Mouse (Mus musculus): ENCODE results near the gene Tesc. TPM values are rescaled to one million over a fixed set of nuclear protein-coding genes. Genes with fewer than 3 reads are reported as not detected.

Tesc gene
- polyA plus RNA-seq, 1 experiment from 2014 or later: 12.1 TPM

DNA sequence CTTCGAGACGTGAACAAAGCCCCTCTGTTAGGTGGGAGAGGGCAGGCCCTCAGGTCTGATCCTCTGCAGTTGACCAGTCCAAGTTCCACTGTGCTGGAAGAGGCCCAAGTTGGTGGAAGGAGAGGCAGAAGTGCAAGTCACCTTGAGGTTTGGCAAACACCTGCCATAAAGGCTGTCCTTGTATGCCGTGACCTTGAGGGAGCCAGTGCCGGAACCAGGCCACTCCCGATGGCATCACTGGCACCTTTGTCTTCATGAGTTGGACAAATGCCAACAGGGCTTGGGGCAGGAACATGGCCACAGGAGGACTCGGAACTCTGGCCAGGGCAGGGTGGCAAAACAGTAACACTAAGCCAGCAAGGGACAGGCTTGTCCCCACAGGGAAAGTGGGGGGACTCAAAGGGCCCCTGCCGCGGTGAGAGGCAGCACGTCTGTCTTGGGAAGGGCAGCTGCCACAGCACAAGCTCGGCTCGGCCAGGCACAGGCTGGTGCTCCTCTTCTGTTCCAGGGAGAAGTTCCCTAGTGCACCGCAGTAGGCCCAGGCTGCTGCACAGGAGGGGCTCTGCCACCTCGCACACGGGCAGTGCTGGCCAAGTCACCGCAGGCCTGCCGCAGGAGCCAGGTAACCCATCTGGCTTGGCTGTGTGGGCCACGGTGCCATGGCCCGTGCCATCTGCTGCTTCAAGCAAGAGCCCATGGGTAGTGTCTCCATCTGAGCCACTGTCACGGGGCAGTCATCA lies 38.1 kb downstream of the Tesc start:
- no peak for ATAC-seq (ENCODE audit: low read depth)
- WGBS: 85% methylated on average over 19 of the region's 19 CpGs
- no peaks in the 10 kb centered on the region for H3K4me1 ChIP-seq (ENCODE audit: control insufficient read depth, insufficient read depth, low read length)
- no peak for DNase-seq (ENCODE audit: low spot score)
- no peak overlapping the region for H3K4me2 ChIP-seq (ENCODE audit: low read depth, low read length)
- H3K9me3 ChIP-seq (ENCODE audit: control insufficient read depth, low read length): no peaks in the 10 kb centered on the region
- H3K36me3 ChIP-seq (ENCODE audit: control insufficient read depth, insufficient read depth, low read length): peaks cover 44% of the 10 kb centered on the region
- no peaks in the 10 kb centered on the region for H3K27me3 ChIP-seq (replicated peaks; ENCODE audit: control insufficient read depth, insufficient read depth, low read length)
- no peak overlapping the region for H3K27ac ChIP-seq (replicated peaks; ENCODE audit: low read depth, low read length)
- H3K9ac ChIP-seq (ENCODE audit: low read depth, low read length): no peak overlapping the region
- H3K4me3 ChIP-seq (ENCODE audit: low read depth, low read length): no peak overlapping the region

DNA sequence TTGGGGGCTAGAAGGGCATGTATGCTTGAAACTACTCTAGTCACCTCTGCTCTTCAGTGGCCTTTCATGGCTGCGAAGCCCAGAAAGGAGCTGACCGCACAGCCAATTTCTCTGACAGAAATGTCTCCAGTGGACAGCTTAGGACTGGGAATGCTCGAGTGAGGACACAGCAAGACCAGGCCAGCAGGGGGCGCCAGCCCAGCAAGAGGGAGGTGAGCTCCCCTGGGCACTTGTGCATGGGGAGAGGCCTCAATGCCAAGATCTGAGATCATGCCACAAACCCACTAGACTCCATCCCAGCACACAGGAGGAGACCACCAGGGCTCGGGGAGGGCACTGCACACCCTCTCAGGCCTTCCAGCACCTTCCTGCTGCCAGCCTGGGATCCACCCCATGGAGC lies 39.3 kb downstream of the Tesc start:
- Histone ChIP-seq H3K36me3 (ENCODE audit: control insufficient read depth, insufficient read depth, low read length) (peaks cover 47% of the 10 kb centered on the region), H3K27ac (replicated peaks; ENCODE audit: low read depth, low read length) (no peak overlapping the region), H3K4me3 (ENCODE audit: low read depth, low read length) (no peak overlapping the region), H3K27me3 (replicated peaks; ENCODE audit: control insufficient read depth, insufficient read depth, low read length) (no peaks in the 10 kb centered on the region), H3K9me3 (ENCODE audit: control insufficient read depth, low read length) (no peaks in the 10 kb centered on the region), H3K4me2 (ENCODE audit: low read depth, low read length) (no peak overlapping the region), H3K9ac (ENCODE audit: low read depth, low read length) (no peak overlapping the region), H3K4me1 (ENCODE audit: control insufficient read depth, insufficient read depth, low read length) (no peaks in the 10 kb centered on the region)
- ATAC-seq (ENCODE audit: low read depth) (no peak), DNase-seq (ENCODE audit: low spot score) (no peak)
- 72% methylated on average over 3 of the region's 5 CpGs for WGBS

DNA sequence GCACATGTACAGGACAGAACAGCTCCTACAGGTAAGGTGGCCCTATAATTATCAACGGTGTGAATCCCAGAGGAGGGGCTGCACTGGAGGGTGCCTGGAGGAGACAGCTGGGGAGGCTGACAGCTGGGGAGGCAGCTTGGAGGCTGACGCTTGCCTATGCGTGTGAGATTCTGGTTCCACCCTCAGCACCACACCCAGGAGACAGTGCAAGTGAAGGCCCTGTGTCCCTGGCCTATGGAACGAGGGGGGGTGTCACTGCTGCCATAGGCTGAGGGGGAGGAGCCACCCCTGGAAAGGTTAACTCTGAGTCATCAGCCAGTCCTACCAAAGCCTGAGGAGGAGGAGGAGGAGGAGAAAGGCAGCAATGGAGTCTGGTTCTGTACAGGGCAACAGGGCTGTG lies 40.0 kb downstream of the Tesc start:
- Histone ChIP-seq H3K4me1 (ENCODE audit: control insufficient read depth, insufficient read depth, low read length) (no peaks in the 10 kb centered on the region), H3K4me3 (ENCODE audit: low read depth, low read length) (no peak overlapping the region), H3K36me3 (ENCODE audit: control insufficient read depth, insufficient read depth, low read length) (peaks cover 55% of the 10 kb centered on the region), H3K27ac (replicated peaks; ENCODE audit: low read depth, low read length) (no peak overlapping the region), H3K4me2 (ENCODE audit: low read depth, low read length) (no peak overlapping the region), H3K9me3 (ENCODE audit: control insufficient read depth, low read length) (no peaks in the 10 kb centered on the region), H3K9ac (ENCODE audit: low read depth, low read length) (no peak overlapping the region), H3K27me3 (replicated peaks; ENCODE audit: control insufficient read depth, insufficient read depth, low read length) (no peaks in the 10 kb centered on the region)
- 60% methylated on average over 4 of the region's 4 CpGs for WGBS
- DNase-seq (ENCODE audit: low spot score): no peak
- ATAC-seq (ENCODE audit: low read depth): peak; percentile 23; the same call in 1 of the 2 replicates

DNA sequence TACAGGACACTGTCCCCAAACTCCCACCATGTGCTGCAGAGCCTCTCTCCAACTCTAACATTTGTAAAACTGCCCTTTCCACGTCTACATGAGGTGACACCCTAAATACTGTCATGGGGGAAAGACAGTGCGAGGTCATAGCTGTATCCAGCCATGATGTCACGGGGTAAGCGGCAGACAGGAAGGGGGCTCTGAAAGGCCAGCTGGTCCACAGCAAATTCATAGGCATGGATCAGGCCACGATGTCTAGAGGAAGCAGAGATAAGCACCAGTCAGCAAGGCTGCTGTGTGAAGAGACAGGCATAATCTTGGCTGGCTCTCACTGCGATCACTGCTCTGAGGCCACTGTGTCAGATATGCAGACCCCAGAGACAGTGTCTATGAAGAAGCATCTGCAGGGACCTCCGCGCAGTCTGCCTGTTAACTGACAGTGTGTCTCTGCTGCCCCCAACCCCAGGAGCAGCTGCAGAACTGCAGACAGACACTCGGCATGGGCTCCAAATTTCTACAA lies 40.5 kb downstream of the Tesc start:
- H3K4me1 ChIP-seq (ENCODE audit: control insufficient read depth, insufficient read depth, low read length): no peaks in the 10 kb centered on the region
- no peak overlapping the region for H3K4me3 ChIP-seq (ENCODE audit: low read depth, low read length)
- ATAC-seq (ENCODE audit: low read depth): no peak
- no peaks in the 10 kb centered on the region for H3K9me3 ChIP-seq (ENCODE audit: control insufficient read depth, low read length)
- H3K9ac ChIP-seq (ENCODE audit: low read depth, low read length): no peak overlapping the region
- H3K36me3 ChIP-seq (ENCODE audit: control insufficient read depth, insufficient read depth, low read length): peaks cover 58% of the 10 kb centered on the region
- no peak overlapping the region for H3K27ac ChIP-seq (replicated peaks; ENCODE audit: low read depth, low read length)
- no peak for DNase-seq (ENCODE audit: low spot score)
- 92% methylated on average over 9 of the region's 9 CpGs for WGBS
- H3K4me2 ChIP-seq (ENCODE audit: low read depth, low read length): no peak overlapping the region
- H3K27me3 ChIP-seq (replicated peaks; ENCODE audit: control insufficient read depth, insufficient read depth, low read length): no peaks in the 10 kb centered on the region

DNA sequence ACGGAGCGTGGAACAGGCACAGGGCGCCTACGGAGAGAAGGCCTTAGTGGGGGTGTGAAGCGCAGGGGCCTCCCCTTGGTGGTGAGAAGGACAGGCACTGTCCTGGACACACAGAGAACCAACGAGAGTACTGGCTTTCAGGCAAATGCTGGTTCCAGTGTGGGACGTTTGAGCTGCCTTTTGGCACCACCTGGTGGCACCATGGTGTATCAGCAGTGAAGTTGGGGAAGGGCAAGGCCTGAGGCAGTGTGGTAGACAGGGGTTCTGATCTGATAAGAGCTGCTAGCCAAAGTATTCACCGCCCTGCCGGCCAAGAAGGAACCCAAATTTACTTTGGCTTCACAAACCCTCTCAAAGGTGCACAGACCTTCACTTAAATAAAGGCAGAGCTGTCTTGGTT lies 41.8 kb downstream of the Tesc start:
- H3K27me3 ChIP-seq (replicated peaks; ENCODE audit: control insufficient read depth, insufficient read depth, low read length): no peaks in the 10 kb centered on the region
- ATAC-seq (ENCODE audit: low read depth) (peak; percentile 39; the same call in 1 of the 2 replicates), DNase-seq (ENCODE audit: low spot score) (peak; percentile 73)
- 0 out of 2 replicates have a peak overlapping the region, but pooled peaks have one; percentile 10 for H3K9ac ChIP-seq (ENCODE audit: low read depth, low read length)
- no peak overlapping the region for H3K27ac ChIP-seq (replicated peaks; ENCODE audit: low read depth, low read length)
- no peak overlapping the region for H3K4me3 ChIP-seq (ENCODE audit: low read depth, low read length)
- no peak overlapping the region for H3K4me2 ChIP-seq (ENCODE audit: low read depth, low read length)
- 52% methylated on average over 9 of the region's 9 CpGs for WGBS
- H3K4me1 ChIP-seq (ENCODE audit: control insufficient read depth, insufficient read depth, low read length): no peaks in the 10 kb centered on the region
- no peaks in the 10 kb centered on the region for H3K9me3 ChIP-seq (ENCODE audit: control insufficient read depth, low read length)
- H3K36me3 ChIP-seq (ENCODE audit: control insufficient read depth, insufficient read depth, low read length): peaks cover 70% of the 10 kb centered on the region

DNA sequence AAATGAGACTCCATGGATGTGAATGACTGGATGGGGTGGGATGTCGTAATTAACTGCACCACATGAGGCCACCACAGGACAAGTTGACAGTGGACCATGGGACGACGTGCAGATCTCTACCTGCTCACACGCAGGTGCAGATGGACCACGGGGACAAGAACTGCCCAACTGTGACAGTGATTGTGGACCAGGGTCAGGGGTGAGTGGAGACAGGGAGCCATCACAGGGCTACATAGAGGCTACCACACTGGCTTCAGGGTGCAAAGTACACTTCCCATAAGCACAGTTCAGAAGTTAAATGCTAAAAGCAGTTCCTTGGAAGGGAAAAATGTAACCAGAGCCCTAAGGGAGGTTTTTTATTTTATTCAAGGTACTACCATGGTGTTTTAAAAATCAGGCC lies 44.2 kb downstream of the Tesc start:
- no peak for DNase-seq (ENCODE audit: low spot score)
- 81% methylated on average over 5 of the region's 5 CpGs for WGBS
- Histone ChIP-seq H3K4me3 (ENCODE audit: low read depth, low read length) (no peak overlapping the region), H3K36me3 (ENCODE audit: control insufficient read depth, insufficient read depth, low read length) (peaks cover 77% of the 10 kb centered on the region), H3K9me3 (ENCODE audit: control insufficient read depth, low read length) (no peaks in the 10 kb centered on the region), H3K4me2 (ENCODE audit: low read depth, low read length) (no peak overlapping the region), H3K27me3 (replicated peaks; ENCODE audit: control insufficient read depth, insufficient read depth, low read length) (no peaks in the 10 kb centered on the region), H3K27ac (replicated peaks; ENCODE audit: low read depth, low read length) (no peak overlapping the region), H3K9ac (ENCODE audit: low read depth, low read length) (no peak overlapping the region), H3K4me1 (ENCODE audit: control insufficient read depth, insufficient read depth, low read length) (no peaks in the 10 kb centered on the region)
- ATAC-seq (ENCODE audit: low read depth): no peak

DNA sequence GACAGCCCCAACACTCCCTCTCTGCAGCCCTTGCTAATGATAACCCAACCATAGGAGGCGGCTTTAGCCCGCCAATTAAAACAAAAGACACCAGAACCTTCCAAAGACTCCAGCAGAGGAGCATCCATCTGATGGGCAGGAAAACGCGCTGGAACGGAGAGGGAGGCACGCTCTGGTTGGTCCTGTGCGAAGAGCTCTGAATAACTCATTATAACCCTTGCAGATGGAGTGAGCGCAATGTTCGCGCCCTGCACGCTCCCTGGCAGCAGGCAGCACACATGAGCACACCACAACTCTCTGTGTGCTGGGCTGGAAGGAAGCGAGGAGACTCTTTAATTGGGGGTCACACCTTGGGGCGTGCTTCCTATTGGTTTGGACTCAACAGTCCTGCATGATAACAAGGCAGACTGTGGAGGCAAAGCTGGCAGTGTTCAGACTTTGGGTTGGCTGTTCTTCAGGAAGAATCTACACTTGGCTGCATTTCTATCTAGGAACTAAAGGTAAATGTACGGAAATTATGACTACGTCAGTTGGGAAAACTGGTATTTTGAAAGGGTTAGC lies 45.8 kb downstream of the Tesc start:
- H3K4me2 ChIP-seq (ENCODE audit: low read depth, low read length): no peak overlapping the region
- no peaks in the 10 kb centered on the region for H3K9me3 ChIP-seq (ENCODE audit: control insufficient read depth, low read length)
- H3K27ac ChIP-seq (replicated peaks; ENCODE audit: low read depth, low read length): no peak overlapping the region
- no peak for ATAC-seq (ENCODE audit: low read depth)
- H3K4me3 ChIP-seq (ENCODE audit: low read depth, low read length): no peak overlapping the region
- no peaks in the 10 kb centered on the region for H3K4me1 ChIP-seq (ENCODE audit: control insufficient read depth, insufficient read depth, low read length)
- H3K27me3 ChIP-seq (replicated peaks; ENCODE audit: control insufficient read depth, insufficient read depth, low read length): no peaks in the 10 kb centered on the region
- 83% methylated on average over 15 of the region's 15 CpGs for WGBS
- no peak overlapping the region for H3K9ac ChIP-seq (ENCODE audit: low read depth, low read length)
- no peak for DNase-seq (ENCODE audit: low spot score)
- peaks cover 72% of the 10 kb centered on the region for H3K36me3 ChIP-seq (ENCODE audit: control insufficient read depth, insufficient read depth, low read length)

DNA sequence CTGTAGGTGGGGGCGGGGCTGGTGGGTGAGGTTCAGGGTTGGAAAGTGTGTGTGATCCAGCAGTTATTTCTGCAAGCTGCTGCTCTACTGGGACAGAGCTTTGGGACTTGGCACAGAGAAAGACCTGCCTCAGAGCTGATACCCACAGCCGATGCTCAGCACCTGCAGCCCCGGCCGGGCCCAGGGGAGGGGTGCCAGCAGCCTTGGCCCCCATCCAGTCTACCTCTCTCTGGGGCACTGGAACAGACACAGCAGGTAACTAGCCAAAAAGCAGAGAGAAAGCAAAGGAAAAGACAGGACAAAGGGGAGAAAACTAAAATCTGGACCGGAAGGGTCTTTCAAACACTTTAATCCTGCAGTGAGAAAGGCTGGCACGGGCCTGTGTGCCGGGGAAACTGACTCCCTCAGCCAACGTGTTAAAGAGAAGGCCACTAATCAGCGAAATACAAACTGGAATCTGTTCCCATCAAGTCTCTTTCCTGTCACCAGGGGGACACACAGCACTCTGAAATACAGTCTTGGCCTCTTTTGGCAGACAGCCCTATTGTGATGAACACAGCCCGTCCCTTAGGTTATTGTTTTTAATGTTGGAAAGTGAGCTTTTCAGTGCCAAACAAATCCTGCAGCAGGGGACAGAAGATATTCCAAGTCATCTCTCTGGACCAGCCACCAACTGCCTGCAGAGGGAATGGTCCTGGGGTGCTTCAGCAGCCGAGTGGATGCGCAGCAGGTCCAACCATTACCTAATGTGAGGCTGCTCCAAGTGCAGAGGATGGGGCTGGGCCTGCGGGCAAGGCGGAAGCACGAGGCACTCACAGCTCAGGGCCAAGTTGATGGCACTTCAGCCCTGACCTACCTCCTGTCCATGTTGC lies 49.4 kb downstream of the Tesc start:
- 83% methylated on average over 15 of the region's 15 CpGs for WGBS
- DNase-seq (ENCODE audit: low spot score): no peak
- H3K4me3 ChIP-seq (ENCODE audit: low read depth, low read length): no peak overlapping the region
- H3K9ac ChIP-seq (ENCODE audit: low read depth, low read length): no peak overlapping the region
- H3K4me1 ChIP-seq (ENCODE audit: control insufficient read depth, insufficient read depth, low read length): peaks cover 8% of the 10 kb centered on the region
- no peak overlapping the region for H3K4me2 ChIP-seq (ENCODE audit: low read depth, low read length)
- no peaks in the 10 kb centered on the region for H3K9me3 ChIP-seq (ENCODE audit: control insufficient read depth, low read length)
- H3K27me3 ChIP-seq (replicated peaks; ENCODE audit: control insufficient read depth, insufficient read depth, low read length): no peaks in the 10 kb centered on the region
- peak; percentile 46; the same call in 1 of the 2 replicates for ATAC-seq (ENCODE audit: low read depth)
- H3K27ac ChIP-seq (replicated peaks; ENCODE audit: low read depth, low read length): no peak overlapping the region
- H3K36me3 ChIP-seq (ENCODE audit: control insufficient read depth, insufficient read depth, low read length): peaks cover 60% of the 10 kb centered on the region

All from embryonic facial prominence, embryonic 14.5 days (tissue).